Mouse (Mus musculus): ENCODE measurements around the gene Ppm1d.

- TF ChIP-seq CTCF (IDR thresholded peaks at IDR 0.05; ENCODE audit: control insufficient read depth, insufficient read depth, low read length) = no peak
- no peak for TF ChIP-seq POLR2A (IDR thresholded peaks at IDR 0.05; ENCODE audit: borderline replicate concordance, control insufficient read depth, low read depth, low read length)
These were observed 2.2 kb upstream of the Ppm1d start for GRCm38 (mm10) chr11:85308799-85309198.
